Mouse (Mus musculus): ENCODE measurements around the gene Myt1. TPM values are rescaled to one million over a fixed set of nuclear protein-coding genes. Genes with fewer than 3 reads are reported as not detected.
"Not testable (repeated sequence)": the region's sequence is repeated elsewhere in the genome, so short reads cannot be mapped to it uniquely, and the experiment has no call there.

Gene Myt1
- total and polyA plus RNA-seq, 2 experiments from 2014 or later = 6.7 to 55.0 TPM

DNA sequence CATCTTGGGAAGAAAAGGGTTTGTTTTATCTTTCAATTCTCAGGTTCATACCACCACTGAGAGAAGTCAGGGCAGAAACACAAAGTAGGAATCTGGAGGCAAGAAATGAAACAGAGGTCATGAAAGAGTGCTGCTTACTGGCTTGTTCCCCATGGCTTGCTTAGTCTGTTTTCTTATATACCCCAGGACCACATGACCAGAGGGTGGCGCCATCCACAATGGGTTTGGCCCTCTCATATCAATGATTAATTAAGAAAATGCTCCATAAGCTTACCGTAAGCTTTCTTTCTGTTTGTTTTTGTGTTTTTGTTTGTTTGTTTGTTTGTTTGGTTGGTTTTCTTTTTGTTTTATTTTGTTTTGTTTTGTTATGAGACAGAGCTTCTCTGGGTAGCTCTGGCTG lies 14.6 kb downstream of the Myt1 start:
- no peaks in the 10 kb centered on the region; the same call in 1 of the 2 replicates for H3K4me1 ChIP-seq (ENCODE audit: insufficient read depth)
- TF ChIP-seq CTCF (IDR thresholded peaks at IDR 0.05; ENCODE audit: low read depth) = no peak
- no peaks in the 10 kb centered on the region for H3K9me3 ChIP-seq (ENCODE audit: low read length)
- no peak overlapping the region for H3K4me3 ChIP-seq (ENCODE audit: low read depth, low read length)
- DNase-seq (no peak), ATAC-seq (no peak)
- H3K4me2 ChIP-seq (ENCODE audit: low read depth) = no peak overlapping the region
- no peak overlapping the region for H3K9ac ChIP-seq
- no peaks in the 10 kb centered on the region for H3K27me3 ChIP-seq (ENCODE audit: insufficient read depth, low read length)
- 61% methylated on average over 2 of the region's 2 CpGs for WGBS
- H3K36me3 ChIP-seq (ENCODE audit: insufficient read depth) = 0 out of 2 replicates have a peak, but pooled peaks cover 3% of the 10 kb centered on the region
- H3K27ac ChIP-seq (ENCODE audit: low read depth, low read length) = no peak overlapping the region

DNA sequence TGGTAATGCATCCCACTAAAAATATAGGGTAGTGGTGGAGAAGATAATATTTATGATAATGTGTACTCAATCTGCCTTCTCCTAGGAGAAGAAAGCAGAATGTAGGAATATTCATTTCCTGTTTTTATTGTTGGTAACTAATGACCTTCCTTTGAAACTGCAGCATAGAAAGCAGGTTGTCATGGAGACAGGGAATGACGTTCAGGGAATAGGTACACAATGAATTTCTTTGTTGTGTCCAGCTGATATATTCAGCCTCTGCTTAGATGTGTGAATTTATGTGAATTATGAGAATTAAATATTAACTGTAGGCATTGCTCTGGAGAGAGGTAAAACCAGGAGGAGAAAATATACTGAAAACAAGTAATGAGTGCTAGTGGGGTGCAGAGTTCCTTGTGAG lies 18.3 kb downstream of the Myt1 start:
- 2% methylated on average over 1 of the region's 1 CpGs for WGBS
- 0 out of 2 replicates have a peak overlapping the region, but pooled peaks have one; percentile 22 for H3K27ac ChIP-seq (ENCODE audit: low read depth, low read length)
- H3K4me2 ChIP-seq (ENCODE audit: low read depth) = no peak overlapping the region
- DNase-seq (no peak), ATAC-seq (no peak; the same call in 1 of the 2 replicates)
- no peaks in the 10 kb centered on the region for H3K9me3 ChIP-seq (ENCODE audit: low read length)
- H3K4me1 ChIP-seq (ENCODE audit: insufficient read depth) = no peaks in the 10 kb centered on the region; the same call in 1 of the 2 replicates
- H3K27me3 ChIP-seq (ENCODE audit: insufficient read depth, low read length) = no peaks in the 10 kb centered on the region
- TF ChIP-seq CTCF (IDR thresholded peaks at IDR 0.05; ENCODE audit: low read depth) = no peak
- H3K4me3 ChIP-seq (ENCODE audit: low read depth, low read length) = no peak overlapping the region
- H3K9ac ChIP-seq = no peak overlapping the region
- H3K36me3 ChIP-seq (ENCODE audit: insufficient read depth) = peaks cover 12% of the 10 kb centered on the region

DNA sequence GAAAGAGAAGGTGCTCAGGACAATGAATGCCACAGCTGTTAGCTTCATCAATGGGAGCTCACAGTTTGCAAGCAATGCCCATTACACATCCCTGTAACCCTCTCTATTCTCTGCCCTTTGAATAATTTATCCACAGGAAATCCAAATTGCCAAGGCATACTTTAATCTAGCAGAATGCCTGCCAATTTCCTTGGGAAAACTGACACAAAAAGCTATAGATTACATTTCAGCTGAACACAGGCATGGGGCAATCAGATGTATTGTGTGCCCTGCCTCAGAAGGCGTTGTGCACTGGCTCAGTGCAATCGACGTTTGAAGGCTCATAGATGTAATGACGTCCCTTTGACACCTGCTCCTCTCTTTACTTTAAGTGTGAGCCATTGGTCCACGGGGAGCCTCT lies 24.7 kb downstream of the Myt1 start:
- DNase-seq = no peak
- ATAC-seq = peak; percentile 69
- H3K27me3 ChIP-seq (ENCODE audit: insufficient read depth, low read length) = no peaks in the 10 kb centered on the region
- no peak overlapping the region for H3K9ac ChIP-seq
- 15% methylated on average over 5 of the region's 5 CpGs for WGBS
- no peak overlapping the region for H3K4me2 ChIP-seq (ENCODE audit: low read depth)
- peaks cover 25% of the 10 kb centered on the region for H3K36me3 ChIP-seq (ENCODE audit: insufficient read depth)
- H3K9me3 ChIP-seq (ENCODE audit: low read length) = no peaks in the 10 kb centered on the region
- no peak overlapping the region for H3K4me3 ChIP-seq (ENCODE audit: low read depth, low read length)
- no peak overlapping the region for H3K27ac ChIP-seq (ENCODE audit: low read depth, low read length)
- H3K4me1 ChIP-seq (ENCODE audit: insufficient read depth) = no peaks in the 10 kb centered on the region
- TF ChIP-seq CTCF (IDR thresholded peaks at IDR 0.05; ENCODE audit: low read depth) = no peak

DNA sequence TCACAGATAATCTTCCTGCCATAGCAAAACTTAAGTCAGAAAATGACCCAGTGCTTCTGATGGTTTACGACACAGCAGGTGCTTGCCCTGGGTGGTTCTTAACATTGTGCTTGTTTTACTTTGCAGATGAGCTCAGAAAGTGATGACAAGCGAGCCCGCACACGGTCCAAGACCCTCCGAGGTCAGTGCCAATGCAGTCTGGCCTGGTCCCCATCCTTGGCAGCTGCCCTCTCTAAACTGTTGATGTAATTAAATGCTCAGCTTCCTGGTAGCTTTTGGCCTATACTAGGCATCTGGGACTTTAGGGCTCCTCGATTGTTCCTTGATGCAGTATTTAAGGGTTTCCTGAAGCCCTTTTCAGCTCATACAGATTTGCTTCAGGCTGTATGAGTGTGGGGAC lies 26.3 kb downstream of the Myt1 start:
- Histone ChIP-seq H3K9ac (no peak overlapping the region), H3K4me1 (ENCODE audit: insufficient read depth) (no peaks in the 10 kb centered on the region), H3K9me3 (ENCODE audit: low read length) (no peaks in the 10 kb centered on the region), H3K36me3 (ENCODE audit: insufficient read depth) (peaks cover 33% of the 10 kb centered on the region), H3K4me2 (ENCODE audit: low read depth) (no peak overlapping the region), H3K27ac (ENCODE audit: low read depth, low read length) (no peak overlapping the region), H3K4me3 (ENCODE audit: low read depth, low read length) (no peak overlapping the region), H3K27me3 (ENCODE audit: insufficient read depth, low read length) (no peaks in the 10 kb centered on the region)
- TF ChIP-seq CTCF (IDR thresholded peaks at IDR 0.05; ENCODE audit: low read depth) = no peak
- no peak for ATAC-seq
- 62% methylated on average over 6 of the region's 6 CpGs for WGBS
- no peak for DNase-seq

DNA sequence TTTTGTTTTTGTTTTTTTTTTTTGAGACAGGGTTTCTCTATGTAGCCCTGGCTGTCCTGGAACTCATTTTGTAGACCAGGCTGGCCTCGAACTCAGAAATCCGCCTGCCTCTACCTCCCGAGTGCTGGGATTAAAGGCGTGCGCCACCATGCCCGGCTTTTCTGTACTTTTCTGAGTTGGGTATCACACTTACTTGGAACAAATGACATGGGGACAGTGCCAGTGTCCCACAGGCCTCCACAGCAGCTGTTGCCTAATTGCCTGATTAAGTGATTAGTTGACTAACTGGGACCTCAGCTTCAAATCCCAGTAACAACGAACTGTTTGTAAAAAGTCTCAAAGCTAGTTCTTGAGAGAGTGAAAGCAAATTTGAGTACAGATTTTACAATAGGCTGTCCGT lies 30.1 kb downstream of the Myt1 start:
- not testable (repeated sequence) for DNase-seq, ATAC-seq

DNA sequence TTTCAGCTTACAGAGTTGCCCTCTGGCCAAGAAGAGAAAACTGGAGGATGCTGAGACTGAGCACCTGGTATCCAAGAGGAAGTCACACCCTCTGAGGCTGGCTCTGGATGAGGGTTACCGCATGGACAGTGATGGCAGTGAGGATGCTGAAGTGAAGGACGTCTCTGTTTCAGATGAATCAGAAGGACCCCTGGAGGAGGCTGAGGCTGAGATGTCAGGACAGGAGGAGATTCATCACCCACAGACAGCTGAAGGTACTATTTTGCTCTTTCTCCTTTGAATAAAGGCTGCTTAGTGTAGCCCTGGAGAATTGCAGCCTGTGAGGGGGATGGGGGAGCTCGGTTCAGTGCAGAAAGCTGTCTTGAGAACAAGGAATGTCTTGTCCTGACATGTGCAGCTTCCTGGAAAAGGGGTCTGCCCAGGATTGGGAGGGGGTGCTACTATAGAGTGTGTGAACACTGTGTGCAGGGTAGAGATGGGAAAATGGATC lies 32.6 kb downstream of the Myt1 start:
- H3K4me3 ChIP-seq (ENCODE audit: low read depth, low read length) = no peak overlapping the region
- H3K36me3 ChIP-seq (ENCODE audit: insufficient read depth) = peaks cover 34% of the 10 kb centered on the region
- TF ChIP-seq CTCF (IDR thresholded peaks at IDR 0.05; ENCODE audit: low read depth) = no peak
- no peak overlapping the region for H3K4me2 ChIP-seq (ENCODE audit: low read depth)
- H3K9me3 ChIP-seq (ENCODE audit: low read length) = no peaks in the 10 kb centered on the region
- no peaks in the 10 kb centered on the region for H3K4me1 ChIP-seq (ENCODE audit: insufficient read depth)
- 68% methylated on average over 3 of the region's 3 CpGs for WGBS
- DNase-seq (no peak), ATAC-seq (peak; percentile 91)
- no peak overlapping the region for H3K27ac ChIP-seq (ENCODE audit: low read depth, low read length)
- no peaks in the 10 kb centered on the region for H3K27me3 ChIP-seq (ENCODE audit: insufficient read depth, low read length)
- no peak overlapping the region for H3K9ac ChIP-seq

More for the DNA sequence above, 30.1 kb downstream of the Myt1 start:
- not testable (repeated sequence) for H3K27ac ChIP-seq (ENCODE audit: low read depth, low read length); H3K4me3 ChIP-seq (ENCODE audit: low read depth, low read length); H3K9ac ChIP-seq; H3K4me1 ChIP-seq (ENCODE audit: insufficient read depth); H3K9me3 ChIP-seq (ENCODE audit: low read length); H3K4me2 ChIP-seq (ENCODE audit: low read depth); H3K27me3 ChIP-seq (ENCODE audit: insufficient read depth, low read length)
- peaks cover 46% of the 10 kb centered on the region for H3K36me3 ChIP-seq (ENCODE audit: insufficient read depth)
- WGBS = 60% methylated on average over 8 of the region's 8 CpGs

DNA sequence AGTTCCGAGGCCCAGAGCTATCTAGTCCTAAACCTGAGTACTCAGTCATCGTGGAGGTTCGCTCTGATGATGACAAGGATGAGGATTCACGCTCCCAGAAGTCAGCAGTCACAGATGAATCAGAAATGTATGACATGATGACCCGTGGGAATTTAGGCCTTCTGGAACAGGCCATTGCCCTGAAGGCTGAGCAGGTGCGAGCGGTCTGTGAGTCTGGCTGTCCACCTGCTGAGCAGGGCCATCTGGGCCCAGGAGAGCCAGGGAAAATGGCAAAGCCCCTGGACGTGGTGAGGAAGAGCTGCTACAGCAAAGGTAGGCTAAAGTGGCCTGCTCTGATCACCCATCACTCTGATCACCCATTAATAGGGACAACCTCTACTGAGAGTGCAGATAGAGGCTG lies 34.5 kb downstream of the Myt1 start:
- Histone ChIP-seq H3K4me3 (ENCODE audit: low read depth, low read length) (no peak overlapping the region), H3K9ac (no peak overlapping the region), H3K4me1 (ENCODE audit: insufficient read depth) (no peaks in the 10 kb centered on the region), H3K27me3 (ENCODE audit: insufficient read depth, low read length) (no peaks in the 10 kb centered on the region), H3K9me3 (ENCODE audit: low read length) (no peaks in the 10 kb centered on the region), H3K36me3 (ENCODE audit: insufficient read depth) (peaks cover 50% of the 10 kb centered on the region), H3K27ac (ENCODE audit: low read depth, low read length) (no peak overlapping the region), H3K4me2 (ENCODE audit: low read depth) (no peak overlapping the region)
- no peak for TF ChIP-seq CTCF (IDR thresholded peaks at IDR 0.05; ENCODE audit: low read depth)
- DNase-seq (no peak), ATAC-seq (no peak)
- 83% methylated on average over 8 of the region's 8 CpGs for WGBS
